Mouse (Mus musculus): ENCODE results near the gene Pfkfb4. TPM values are rescaled to one million over a fixed set of nuclear protein-coding genes. Genes with fewer than 3 reads are reported as not detected.

The Pfkfb4 gene
- polyA plus RNA-seq (2016; fragmentation: Nextera tagmentation; extraction: Ambion mirVana), result 11.9 and 13.9 TPM in 2 replicates

GRCm38 (mm10) chr9:108991428-108992084 is at the start of gene Pfkfb4:
TSS of gene Pfkfb4 (plus strand) at chr9:108991778.
- no peaks in the 10 kb centered on the region for H3K9me3 ChIP-seq (replicated peaks)
- peak; percentile 95 for DNase-seq (ENCODE audit: low spot score)
- no peaks in the 10 kb centered on the region for H3K36me3 ChIP-seq
- H3K27ac ChIP-seq (replicated peaks), result peak within 1 kb of the TSS; percentile 90
- no peaks in the 10 kb centered on the region for H3K27me3 ChIP-seq (ENCODE audit: low read depth, poor library complexity, severe bottlenecking)
- 2% methylated on average over 31 of the region's 31 CpGs for WGBS
- H3K4me3 ChIP-seq, result peak within 1 kb of the TSS; percentile 61
- peaks cover 32% of the 10 kb centered on the region for H3K4me1 ChIP-seq

- Histone ChIP-seq H3K27me3 (ENCODE audit: low read depth, poor library complexity, severe bottlenecking) (no peaks in the 10 kb centered on the region), H3K9me3 (replicated peaks) (no peaks in the 10 kb centered on the region), H3K4me1 (no peaks in the 10 kb centered on the region), H3K36me3 (peaks cover 97% of the 10 kb centered on the region), H3K4me3 (no peak overlapping the region), H3K27ac (replicated peaks) (no peak overlapping the region)
- DNase-seq (ENCODE audit: low spot score), result no peak
- WGBS, result 81% methylated on average over 9 of the region's 9 CpGs
These were observed 46.5 kb upstream of the Pfkfb4 start for GRCm38 (mm10) chr9:108945111-108945510.

- Histone ChIP-seq H3K27ac (replicated peaks) (no peak overlapping the region), H3K27me3 (ENCODE audit: low read depth, poor library complexity, severe bottlenecking) (no peaks in the 10 kb centered on the region), H3K9me3 (replicated peaks) (no peaks in the 10 kb centered on the region), H3K4me1 (no peaks in the 10 kb centered on the region), H3K36me3 (peaks cover 97% of the 10 kb centered on the region), H3K4me3 (no peak overlapping the region)
- WGBS, result 93% methylated on average over 5 of the region's 5 CpGs
- DNase-seq (ENCODE audit: low spot score), result no peak
These were observed 46.0 kb upstream of the Pfkfb4 start for GRCm38 (mm10) chr9:108945608-108946007.

GRCm38 (mm10) chr9:108949231-108949966 is 42.2 kb upstream of the Pfkfb4 start:
- Histone ChIP-seq H3K36me3 (peaks cover 69% of the 10 kb centered on the region), H3K27ac (replicated peaks) (no peak overlapping the region; the same call in 1 of the 2 replicates), H3K4me3 (no peak overlapping the region), H3K27me3 (ENCODE audit: low read depth, poor library complexity, severe bottlenecking) (peaks cover 25% of the 10 kb centered on the region), H3K4me1 (peaks cover 18% of the 10 kb centered on the region), H3K9me3 (replicated peaks) (no peaks in the 10 kb centered on the region)
- peak; percentile 48 for DNase-seq (ENCODE audit: low spot score)
- 75% methylated on average over 13 of the region's 13 CpGs for WGBS

GRCm38 (mm10) chr9:108949967-108950728 is 41.4 kb upstream of the Pfkfb4 start:
- Histone ChIP-seq H3K27ac (replicated peaks) (no peak overlapping the region; the same call in 1 of the 2 replicates), H3K4me3 (no peak overlapping the region), H3K4me1 (peaks cover 23% of the 10 kb centered on the region), H3K27me3 (ENCODE audit: low read depth, poor library complexity, severe bottlenecking) (peaks cover 32% of the 10 kb centered on the region), H3K36me3 (peaks cover 62% of the 10 kb centered on the region), H3K9me3 (replicated peaks) (no peaks in the 10 kb centered on the region)
- DNase-seq (ENCODE audit: low spot score), result no peak
- 88% methylated on average over 9 of the region's 9 CpGs for WGBS

GRCm38 (mm10) chr9:108953081-108953636 is 38.4 kb upstream of the Pfkfb4 start, which contains the start of gene Col7a1:
TSS of gene Col7a1 (plus strand) at chr9:108953586.
- Histone ChIP-seq H3K27me3 (ENCODE audit: low read depth, poor library complexity, severe bottlenecking) (peaks cover 32% of the 10 kb centered on the region), H3K4me1 (peaks cover 26% of the 10 kb centered on the region), H3K9me3 (replicated peaks) (no peaks in the 10 kb centered on the region), H3K27ac (replicated peaks) (no peak within 1 kb of the TSS), H3K4me3 (peak within 1 kb of the TSS; percentile 36), H3K36me3 (peaks cover 32% of the 10 kb centered on the region)
- no peak for DNase-seq (ENCODE audit: low spot score)
- 12% methylated on average over 15 of the region's 15 CpGs for WGBS

- no peak overlapping the region for H3K27ac ChIP-seq (replicated peaks)
- 94% methylated on average over 11 of the region's 11 CpGs for WGBS
- DNase-seq (ENCODE audit: low spot score), result no peak
- peaks cover 26% of the 10 kb centered on the region for H3K4me1 ChIP-seq
- H3K9me3 ChIP-seq (replicated peaks), result no peaks in the 10 kb centered on the region
- no peak overlapping the region for H3K4me3 ChIP-seq
- peaks cover 32% of the 10 kb centered on the region for H3K27me3 ChIP-seq (ENCODE audit: low read depth, poor library complexity, severe bottlenecking)
- H3K36me3 ChIP-seq, result peaks cover 11% of the 10 kb centered on the region
These were observed 36.3 kb upstream of the Pfkfb4 start for GRCm38 (mm10) chr9:108955241-108955640.

GRCm38 (mm10) chr9:108955846-108956245 is 35.7 kb upstream of the Pfkfb4 start:
- H3K36me3 ChIP-seq, result peaks cover 5% of the 10 kb centered on the region
- no peaks in the 10 kb centered on the region for H3K9me3 ChIP-seq (replicated peaks)
- 94% methylated on average over 11 of the region's 11 CpGs for WGBS
- H3K27ac ChIP-seq (replicated peaks), result no peak overlapping the region
- peaks cover 26% of the 10 kb centered on the region for H3K4me1 ChIP-seq
- DNase-seq (ENCODE audit: low spot score), result no peak
- peaks cover 32% of the 10 kb centered on the region for H3K27me3 ChIP-seq (ENCODE audit: low read depth, poor library complexity, severe bottlenecking)
- H3K4me3 ChIP-seq, result no peak overlapping the region

GRCm38 (mm10) chr9:108963577-108963976 is 28.0 kb upstream of the Pfkfb4 start:
- Histone ChIP-seq H3K4me1 (no peaks in the 10 kb centered on the region), H3K36me3 (no peaks in the 10 kb centered on the region), H3K27me3 (ENCODE audit: low read depth, poor library complexity, severe bottlenecking) (no peaks in the 10 kb centered on the region), H3K4me3 (no peak overlapping the region), H3K9me3 (replicated peaks) (no peaks in the 10 kb centered on the region), H3K27ac (replicated peaks) (no peak overlapping the region)
- WGBS, result 91% methylated on average over 3 of the region's 3 CpGs
- DNase-seq (ENCODE audit: low spot score), result no peak

GRCm38 (mm10) chr9:108964338-108964737 is 27.2 kb upstream of the Pfkfb4 start:
- WGBS, result 82% methylated on average over 6 of the region's 6 CpGs
- Histone ChIP-seq H3K36me3 (no peaks in the 10 kb centered on the region), H3K4me1 (no peaks in the 10 kb centered on the region), H3K9me3 (replicated peaks) (no peaks in the 10 kb centered on the region), H3K4me3 (no peak overlapping the region), H3K27ac (replicated peaks) (no peak overlapping the region), H3K27me3 (ENCODE audit: low read depth, poor library complexity, severe bottlenecking) (no peaks in the 10 kb centered on the region)
- no peak for DNase-seq (ENCODE audit: low spot score)

- Histone ChIP-seq H3K27me3 (ENCODE audit: low read depth, poor library complexity, severe bottlenecking) (no peaks in the 10 kb centered on the region), H3K27ac (replicated peaks) (no peak overlapping the region), H3K4me1 (no peaks in the 10 kb centered on the region), H3K4me3 (no peak overlapping the region), H3K9me3 (replicated peaks) (no peaks in the 10 kb centered on the region), H3K36me3 (no peaks in the 10 kb centered on the region)
- DNase-seq (ENCODE audit: low spot score), result no peak
- WGBS, result 91% methylated on average over 8 of the region's 8 CpGs
These were observed 21.0 kb upstream of the Pfkfb4 start for GRCm38 (mm10) chr9:108970623-108971022.

GRCm38 (mm10) chr9:108976483-108976882 is 15.1 kb upstream of the Pfkfb4 start:
- no peaks in the 10 kb centered on the region for H3K36me3 ChIP-seq

More at GRCm38 (mm10) chr9:108976483-108976882, 15.1 kb upstream of the Pfkfb4 start:
- Histone ChIP-seq H3K9me3 (replicated peaks) (no peaks in the 10 kb centered on the region), H3K27ac (replicated peaks) (no peak overlapping the region), H3K4me3 (no peak overlapping the region), H3K4me1 (no peaks in the 10 kb centered on the region), H3K27me3 (ENCODE audit: low read depth, poor library complexity, severe bottlenecking) (no peaks in the 10 kb centered on the region)
- DNase-seq (ENCODE audit: low spot score), result no peak
- WGBS, result 84% methylated on average over 9 of the region's 9 CpGs

Measured in midbrain, embryonic 10.5 days (tissue).